Mouse (Mus musculus) heart, adult 9 months (tissue): Measurements from ENCODE around the gene Ppp4c.
A peak's percentile ranks its signal among the peaks of the same experiment; 100 is the strongest.

Experiments used
- DNase-seq, 2 experiments: peaks; one replicate each; pipeline ENCODE4 v3.0.0; 2022; ENCODE audit warnings: low spot score in 2 of 2

Gene Ppp4c

GRCm38 (mm10) chr7:126802134-126802889 is 10.0 kb upstream of the Ppp4c start:
- no peak for DNase-seq

DNA sequence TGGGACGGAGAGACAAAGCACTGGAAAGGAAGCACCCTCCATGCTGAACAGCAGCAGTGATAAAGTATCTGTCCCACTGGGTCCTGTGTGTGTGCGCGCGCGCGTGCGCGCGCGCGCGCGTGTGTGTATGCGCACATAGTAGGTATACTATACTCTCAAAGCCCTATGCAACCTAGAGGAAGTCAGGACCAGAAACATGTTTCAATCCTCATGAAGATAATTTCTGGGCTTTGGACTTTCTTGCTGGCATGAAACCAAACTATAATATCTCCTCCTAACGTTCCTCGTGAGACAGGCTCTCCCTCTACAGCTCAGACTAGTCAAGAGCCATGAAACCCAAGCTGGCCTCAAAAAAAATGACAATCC is 8.7 kb upstream of the Ppp4c start:
- DNase-seq = no peak

DNA sequence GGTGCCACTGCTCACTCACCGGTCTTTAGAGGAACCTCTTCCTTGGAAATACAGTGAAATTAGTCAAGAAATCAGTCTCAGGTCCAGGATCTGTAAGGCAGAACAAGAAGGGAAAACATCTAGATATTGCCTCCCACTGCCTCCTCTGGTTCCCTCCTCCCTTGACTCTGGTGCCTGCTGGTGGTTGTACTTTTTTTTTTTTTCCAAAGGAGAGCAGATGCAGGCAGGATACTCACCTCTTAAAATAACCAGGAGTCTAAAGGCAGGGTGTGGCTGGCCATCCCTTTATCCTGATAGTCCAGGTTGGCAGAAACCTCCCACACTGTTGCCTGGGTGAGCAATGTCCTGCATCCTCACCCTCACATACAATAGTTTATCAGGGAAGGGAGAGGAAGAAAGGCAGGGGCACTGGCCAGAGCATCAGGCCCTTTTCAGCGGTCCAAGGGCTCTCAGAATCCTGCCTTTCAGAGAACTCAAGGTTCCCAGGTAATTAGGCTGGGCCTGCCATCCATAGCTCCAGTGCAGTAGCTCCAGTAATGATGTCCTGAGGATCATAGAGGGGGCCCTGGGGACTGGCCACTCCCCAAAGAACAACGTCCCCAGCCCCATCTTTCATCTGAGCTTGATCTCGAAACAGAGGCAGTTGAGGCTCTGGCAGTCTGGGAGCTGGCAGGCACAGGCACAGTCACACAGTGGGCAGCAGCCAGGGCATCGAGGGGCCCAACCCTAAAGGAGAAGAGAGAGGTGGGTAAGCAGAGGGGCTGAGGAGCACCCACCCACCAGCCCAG is 8.2 kb upstream of the Ppp4c start:
- no peak for DNase-seq

DNA sequence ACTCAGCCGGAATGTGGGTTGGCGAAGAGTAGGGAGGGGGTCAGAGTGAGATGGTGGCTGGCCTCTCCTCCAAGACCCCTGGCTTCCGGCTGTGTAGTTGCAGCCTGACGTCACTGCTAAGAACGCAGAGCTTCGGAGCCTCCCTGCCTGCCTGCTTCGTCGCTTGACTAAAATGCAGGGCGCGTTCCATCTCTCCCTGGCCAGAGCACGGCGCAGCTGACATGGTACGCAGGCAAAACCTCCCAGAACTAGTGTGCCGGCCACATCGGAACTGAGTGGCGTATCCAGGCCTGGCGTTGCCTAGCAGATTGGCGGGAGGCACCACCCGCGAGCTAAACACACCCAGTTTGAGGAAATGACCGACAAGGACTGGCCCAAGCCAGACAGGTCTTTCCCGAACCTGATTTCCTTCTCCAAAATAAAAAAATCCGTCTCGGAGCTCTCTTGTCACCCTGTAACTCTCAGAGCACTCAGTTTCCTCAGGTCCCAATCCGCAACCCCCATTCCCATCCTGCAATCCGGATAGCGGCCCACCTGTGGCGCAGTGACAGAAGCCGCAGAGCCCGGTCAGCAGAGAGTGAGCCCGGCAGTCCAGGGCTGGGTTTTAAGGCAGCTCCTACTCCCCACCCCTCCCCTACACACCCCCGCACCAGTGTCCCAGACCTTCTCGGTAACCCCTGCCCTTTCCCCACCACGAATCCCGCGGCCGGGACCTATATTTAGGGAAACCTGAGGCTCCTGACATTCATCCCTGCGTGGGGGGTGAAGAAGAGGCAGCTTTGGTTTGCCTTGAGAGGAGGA is 7.4 kb upstream of the Ppp4c start:
- DNase-seq = no peak

DNA sequence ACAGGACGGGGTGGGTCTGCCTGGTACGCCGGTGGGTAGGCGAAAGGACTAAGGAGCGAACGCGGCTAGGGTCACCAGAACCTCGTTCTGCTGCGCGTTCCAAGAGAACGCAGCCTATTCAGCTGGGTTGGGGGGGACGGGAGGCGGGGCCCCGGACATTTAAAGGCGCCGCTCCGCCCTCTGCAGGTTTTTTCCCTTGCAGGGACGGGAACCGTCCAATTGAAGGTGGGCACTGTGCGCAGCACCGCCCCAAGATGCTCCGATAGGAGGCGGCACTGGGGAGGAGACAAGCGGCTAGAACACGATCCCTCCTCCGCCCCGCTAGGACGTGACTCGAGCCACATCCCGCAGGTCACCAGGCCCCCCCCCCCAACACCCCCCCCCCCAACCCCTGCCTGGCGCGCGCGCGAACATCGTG is 6.8 kb upstream of the Ppp4c start:
- DNase-seq = peak; percentile 98 to 99

DNA sequence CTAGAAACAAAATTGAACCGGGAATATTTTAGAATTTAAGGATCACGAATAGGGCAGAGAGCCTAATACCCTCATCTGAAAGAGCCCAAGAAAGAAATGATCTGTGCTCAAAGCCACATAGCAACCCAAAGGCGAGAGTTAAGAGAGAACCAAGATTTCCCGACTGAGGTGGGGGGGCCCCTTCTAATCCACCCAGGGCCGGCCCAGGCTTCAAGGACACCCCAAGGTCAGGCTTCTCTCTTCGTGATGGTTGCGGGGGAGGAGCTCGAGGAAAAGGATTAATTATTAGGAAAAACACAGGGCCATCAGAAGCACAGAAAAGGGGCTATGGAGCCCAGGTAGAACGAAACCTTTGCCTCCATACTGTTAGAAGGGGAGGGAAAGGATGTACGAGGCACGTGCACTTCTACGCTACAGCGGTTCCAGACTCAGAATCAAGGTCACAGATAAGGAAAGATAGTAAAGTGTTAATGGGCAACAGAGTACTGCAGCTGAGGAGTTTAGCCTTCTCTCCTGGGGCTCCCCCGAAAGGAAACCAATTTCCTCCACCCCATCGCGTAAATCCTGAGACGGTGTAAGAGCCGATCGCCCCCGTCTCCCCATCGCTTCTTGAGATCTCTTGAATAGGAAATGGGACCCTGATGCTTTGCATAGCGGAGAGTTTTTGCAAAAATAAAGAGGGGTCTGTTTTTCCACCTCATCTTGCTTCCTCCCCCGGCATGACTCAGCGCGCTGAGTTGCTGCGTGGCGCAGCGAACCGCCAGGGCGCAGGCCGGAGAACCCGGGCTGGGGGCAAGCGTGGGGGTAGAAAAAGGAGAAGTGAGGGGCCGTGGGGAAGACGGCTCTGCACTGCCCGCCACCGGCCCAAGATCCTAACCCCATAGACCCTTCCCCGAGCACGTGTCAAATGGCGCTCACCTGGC is 6.1 kb upstream of the Ppp4c start:
- no peak for DNase-seq

DNA sequence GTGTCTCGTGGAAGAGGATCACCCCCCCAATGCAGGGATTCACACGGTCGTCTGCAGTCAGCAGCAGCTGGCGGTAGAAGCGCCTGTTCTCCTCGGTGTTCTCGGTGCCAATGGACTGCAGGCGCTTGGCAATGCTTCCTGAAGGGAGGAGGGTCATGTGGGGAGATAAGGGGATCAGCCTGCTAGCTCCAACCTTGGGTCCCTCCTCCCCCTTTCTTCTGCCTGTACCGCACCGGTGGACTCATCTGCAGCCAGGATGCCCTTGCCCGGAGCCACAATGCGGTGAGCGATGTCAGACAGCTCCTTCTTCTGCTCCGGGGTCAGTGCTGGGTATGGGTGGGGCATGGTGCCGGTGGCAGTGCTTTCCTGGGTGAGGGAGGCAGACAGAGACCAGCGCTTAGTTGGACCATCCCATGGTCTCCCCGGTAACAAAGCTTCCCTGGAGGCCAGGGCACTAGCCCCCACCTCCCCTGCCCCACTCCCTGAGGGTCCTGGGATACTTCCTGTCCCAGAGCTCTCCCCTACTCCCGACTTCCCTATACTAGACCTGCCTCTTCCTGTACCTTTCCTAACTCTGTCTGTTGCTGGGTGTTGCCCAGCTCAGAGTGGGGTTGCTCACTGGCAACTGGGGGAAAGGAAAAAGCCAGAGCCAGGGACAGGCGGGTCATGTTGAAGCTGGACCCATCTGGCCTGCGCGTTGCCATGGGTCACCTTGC is 5.3 kb upstream of the Ppp4c start, which contains the start of gene Fam57b:
Gene Fam57b (plus strand): TSS at position 258 of the 716 bp plus-strand sequence.
- DNase-seq = peak; percentile 70 to 71

GRCm38 (mm10) chr7:126796350-126796932 is 4.1 kb upstream of the Ppp4c start:
- DNase-seq = no peak

- DNase-seq = no peak
Observed at GRCm38 (mm10) chr7:126795387-126796317, 3.4 kb upstream of the Ppp4c start.

GRCm38 (mm10) chr7:126794271-126794605 is 1.9 kb upstream of the Ppp4c start:
- no peak for DNase-seq

DNA sequence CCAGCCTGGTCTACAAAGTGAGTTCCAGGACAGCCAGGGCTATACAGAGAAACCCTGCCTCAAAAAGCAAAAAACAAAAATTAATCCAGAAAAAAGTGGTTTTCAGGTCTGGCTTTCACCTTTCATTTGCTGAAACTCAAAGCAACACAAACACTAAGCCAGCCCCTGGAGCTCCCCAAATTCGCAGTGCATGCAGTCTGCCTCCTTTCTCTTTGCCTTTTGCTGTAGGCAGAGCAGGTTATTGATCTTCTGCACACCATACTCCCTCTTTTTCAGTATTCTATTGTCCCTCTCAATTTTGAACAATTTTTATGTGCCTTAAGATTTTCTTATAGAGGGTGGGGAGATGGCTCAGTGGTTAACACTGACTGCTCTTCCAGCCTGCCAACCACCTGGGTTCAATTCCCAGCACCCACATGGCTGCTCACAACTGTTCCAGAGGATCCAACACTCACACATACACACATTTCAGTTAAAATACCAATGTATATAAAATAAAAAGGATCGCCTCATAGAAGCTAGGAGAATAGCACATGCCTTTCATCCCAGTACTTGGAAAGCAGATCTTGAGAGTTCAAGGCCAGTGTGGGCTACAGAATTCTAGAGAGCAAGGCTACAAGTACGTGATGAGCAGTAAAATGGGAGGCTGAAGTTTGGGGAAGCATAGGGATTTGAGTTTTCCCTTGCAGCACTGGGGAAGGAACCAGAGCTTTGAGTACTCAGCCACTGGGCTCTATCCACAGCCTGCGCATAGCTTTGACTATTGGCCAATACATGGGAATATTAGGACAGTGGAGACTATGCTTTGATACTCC is 1.4 kb upstream of the Ppp4c start:
- no peak for DNase-seq

GRCm38 (mm10) chr7:126792721-126793443 is 586 bp upstream of the Ppp4c start:
- DNase-seq = no peak

GRCm38 (mm10) chr7:126789141-126789540 is 3.2 kb downstream of the Ppp4c start:
- DNase-seq = no peak

DNA sequence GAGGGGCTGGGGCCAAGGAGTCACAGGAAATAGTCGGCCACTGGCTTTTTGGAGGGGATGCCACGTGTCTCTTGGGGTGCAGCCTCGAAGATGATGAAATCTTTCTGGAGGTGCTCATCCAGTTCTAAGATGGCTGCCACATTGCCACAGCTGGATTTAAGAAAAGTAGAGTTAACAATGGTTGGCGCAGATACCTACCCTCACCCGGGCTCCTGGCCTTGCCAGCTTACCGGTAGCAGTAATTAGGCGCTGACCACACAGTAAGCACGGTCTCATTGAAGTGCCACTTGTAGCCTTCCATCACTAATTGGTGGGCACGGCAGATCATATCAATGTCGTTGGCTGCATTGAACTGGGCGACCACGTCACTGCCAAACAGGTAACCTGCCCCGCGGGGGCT is 6.2 kb downstream of the Ppp4c start:
- DNase-seq = no peak

DNA sequence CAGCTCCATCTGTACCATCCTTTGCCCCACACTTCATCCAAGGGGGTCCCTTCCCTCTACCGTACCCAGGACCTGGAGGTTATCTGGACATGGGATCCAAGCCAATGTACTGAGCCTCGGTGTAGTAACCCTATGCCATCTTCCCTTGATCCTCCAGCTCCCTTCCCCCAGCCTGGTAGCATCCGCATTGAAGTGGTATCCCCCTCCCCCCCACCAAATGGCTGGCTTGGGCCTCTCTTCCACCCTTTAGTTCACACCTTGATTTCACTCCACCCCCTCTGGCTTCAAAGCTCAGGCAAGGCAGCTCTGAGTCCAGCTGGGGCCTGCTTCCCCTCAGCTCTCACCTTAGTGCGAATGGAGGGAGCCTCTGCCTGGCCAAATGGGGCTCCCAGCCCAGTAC is 7.2 kb downstream of the Ppp4c start:
- DNase-seq = no peak

GRCm38 (mm10) chr7:126784469-126784868 is 7.8 kb downstream of the Ppp4c start:
- no peak for DNase-seq

DNA sequence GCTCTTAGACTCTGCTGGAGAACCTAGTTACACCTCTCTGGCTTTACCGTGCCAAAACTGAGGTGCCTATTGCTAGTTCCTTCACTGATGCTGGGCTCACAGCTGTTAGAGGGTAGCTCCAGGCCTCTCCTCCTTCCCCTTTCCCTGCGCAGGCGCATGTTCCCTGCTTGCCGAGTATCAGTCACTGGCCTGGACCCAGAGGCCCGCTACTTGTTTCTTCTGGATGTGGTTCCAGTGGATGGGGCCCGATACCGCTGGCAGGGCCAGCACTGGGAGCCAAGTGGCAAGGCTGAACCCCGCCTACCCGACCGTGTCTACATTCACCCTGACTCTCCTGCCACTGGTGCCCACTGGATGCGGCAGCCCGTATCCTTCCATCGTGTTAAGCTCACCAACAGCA is 9.6 kb downstream of the Ppp4c start:
- DNase-seq = no peak
